Mouse (Mus musculus) large intestine, adult 2 months (tissue): ENCODE data around the gene Asb6. TPM values are rescaled to one million over a fixed set of nuclear protein-coding genes. Genes with fewer than 3 reads are reported as not detected.

Source experiments
- polyA plus RNA-seq: library from polyadenylated mRNA; depleted of rRNA; stranded (reverse); fragments of >200 nt; gene quantifications from 2 replicates; pipeline ENCODE4 v1.2.3, GENCODE M21; 2012; rRNA removed

Asb6 gene
- polyA plus RNA-seq, 1 experiment = 21.4 TPM

Other genes starting within 250 kb of the Asb6 start
- 0.19 and 0.38 TPM in 2 replicates for gene Cstad, start 235.3 kb downstream of the Asb6 start, polyA plus RNA-seq
- gene 1700001O22Rik, start 26.7 kb downstream of the Asb6 start, polyA plus RNA-seq = 1.3 and 2.6 TPM in 2 replicates
- gene Ntmt1, start 22.5 kb downstream of the Asb6 start, polyA plus RNA-seq = 21.3 and 24.4 TPM in 2 replicates
- 2.5 and 3.2 TPM in 2 replicates for gene Prrx2, start 4.6 kb upstream of the Asb6 start, polyA plus RNA-seq
- gene Ptges, start 99.5 kb upstream of the Asb6 start, polyA plus RNA-seq = 9.6 and 11.4 TPM in 2 replicates
- gene Tor1b, start 122.6 kb upstream of the Asb6 start, polyA plus RNA-seq = 14.3 and 18.1 TPM in 2 replicates
- 51.1 and 58.2 TPM in 2 replicates for gene Tor1a, start 137.6 kb upstream of the Asb6 start, polyA plus RNA-seq
- gene BC005624, start 151.9 kb upstream of the Asb6 start, polyA plus RNA-seq = 17.7 and 18.5 TPM in 2 replicates
- gene Usp20, start 151.9 kb upstream of the Asb6 start, polyA plus RNA-seq = 6.0 and 6.8 TPM in 2 replicates